Mouse (Mus musculus): ENCODE results near the gene Srcin1. TPM values are rescaled to one million over a fixed set of nuclear protein-coding genes. Genes with fewer than 3 reads are reported as not detected.
A peak's percentile ranks its signal among the peaks of the same experiment; 100 is the strongest.

Gene Srcin1
- polyA plus RNA-seq, 1 experiment from 2014 or later: 0.08 TPM

DNA sequence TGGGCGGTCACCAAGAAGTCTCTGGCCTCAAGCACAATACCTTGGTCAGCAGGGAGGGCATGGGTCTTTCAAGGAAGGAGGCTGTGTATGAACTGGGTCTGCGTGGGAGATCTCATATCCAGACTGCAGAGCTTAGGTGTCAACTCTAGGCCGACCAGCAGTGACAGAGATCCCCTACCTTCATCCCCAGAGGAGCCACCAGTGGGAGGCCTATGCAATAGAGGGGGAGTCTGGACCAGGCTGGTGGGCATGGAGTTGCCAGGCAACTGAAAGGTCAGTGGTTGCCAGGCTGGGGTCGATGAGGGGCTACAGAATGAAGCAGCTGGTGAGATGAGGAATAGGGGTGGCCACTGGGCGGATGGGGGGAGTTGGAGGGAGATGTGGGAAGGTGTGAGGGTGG is 36.4 kb downstream of the Srcin1 start:
- H3K27me3 ChIP-seq (ENCODE audit: control insufficient read depth, insufficient read depth, low read length): peaks cover 77% of the 10 kb centered on the region
- no peak overlapping the region for H3K4me3 ChIP-seq (ENCODE audit: low read length)
- no peak overlapping the region for H3K4me2 ChIP-seq (ENCODE audit: low read depth, low read length)
- ATAC-seq (replicated peaks; ENCODE audit: extremely low read depth, insufficient read depth, low FRiP score): no peak
- no peaks in the 10 kb centered on the region for H3K36me3 ChIP-seq (ENCODE audit: control insufficient read depth, insufficient read depth)
- 66% methylated on average over 5 of the region's 5 CpGs for whole genome bisulfite sequencing
- no peak overlapping the region for H3K9ac ChIP-seq (ENCODE audit: low read length)
- H3K27ac ChIP-seq (ENCODE audit: low read length): no peak overlapping the region
- no peaks in the 10 kb centered on the region for H3K9me3 ChIP-seq (replicated peaks; ENCODE audit: control insufficient read depth, low read length)
- H3K4me1 ChIP-seq (ENCODE audit: control insufficient read depth, insufficient read depth, low read length): peaks cover 13% of the 10 kb centered on the region

DNA sequence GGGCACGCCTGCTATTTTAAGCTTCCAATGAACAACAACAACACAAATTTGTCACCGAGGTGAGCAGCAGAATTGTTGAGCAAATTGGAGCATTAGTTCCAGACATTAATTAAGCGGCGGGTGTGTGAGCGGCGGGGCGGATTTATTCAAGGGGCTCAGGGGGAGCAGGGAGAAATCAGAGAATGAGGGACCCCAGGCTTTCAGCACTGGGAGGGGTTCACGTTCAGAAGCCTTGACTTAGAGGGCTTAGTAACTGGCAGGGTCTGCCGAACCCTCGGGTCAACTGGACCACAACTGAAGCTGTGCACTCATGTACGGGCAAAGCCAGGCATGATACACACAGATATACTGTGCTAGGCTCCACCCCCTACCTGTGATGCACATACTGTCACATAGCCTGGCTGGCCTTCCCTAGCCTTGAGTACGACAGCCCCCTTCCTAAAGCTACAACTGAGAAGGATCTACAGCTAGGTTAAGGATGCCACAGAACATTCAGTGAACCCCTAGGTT is 38.4 kb downstream of the Srcin1 start:
- Histone ChIP-seq H3K27ac (ENCODE audit: low read length) (no peak overlapping the region), H3K4me2 (ENCODE audit: low read depth, low read length) (peak overlapping the region; percentile 74), H3K4me1 (ENCODE audit: control insufficient read depth, insufficient read depth, low read length) (peaks cover 21% of the 10 kb centered on the region), H3K27me3 (ENCODE audit: control insufficient read depth, insufficient read depth, low read length) (peaks cover 77% of the 10 kb centered on the region), H3K36me3 (ENCODE audit: control insufficient read depth, insufficient read depth) (no peaks in the 10 kb centered on the region), H3K9me3 (replicated peaks; ENCODE audit: control insufficient read depth, low read length) (no peaks in the 10 kb centered on the region), H3K4me3 (ENCODE audit: low read length) (peak overlapping the region; percentile 49), H3K9ac (ENCODE audit: low read length) (no peak overlapping the region)
- no peak for ATAC-seq (replicated peaks; ENCODE audit: extremely low read depth, insufficient read depth, low FRiP score)
- WGBS: 40% methylated on average over 12 of the region's 12 CpGs

- H3K27me3 ChIP-seq (ENCODE audit: control insufficient read depth, insufficient read depth, low read length): peaks cover 78% of the 10 kb centered on the region
- peak overlapping the region; percentile 49 for H3K4me3 ChIP-seq (ENCODE audit: low read length)
- peak overlapping the region; percentile 74 for H3K4me2 ChIP-seq (ENCODE audit: low read depth, low read length)
- H3K9ac ChIP-seq (ENCODE audit: low read length): peak overlapping the region; percentile 59
- H3K9me3 ChIP-seq (replicated peaks; ENCODE audit: control insufficient read depth, low read length): no peaks in the 10 kb centered on the region
- ATAC-seq (replicated peaks; ENCODE audit: extremely low read depth, insufficient read depth, low FRiP score): no peak; the same call in 1 of the 2 replicates
- WGBS: under 1% methylated on average over 36 of the region's 36 CpGs
- peaks cover 25% of the 10 kb centered on the region for H3K4me1 ChIP-seq (ENCODE audit: control insufficient read depth, insufficient read depth, low read length)
- no peak overlapping the region for H3K27ac ChIP-seq (ENCODE audit: low read length)
- H3K36me3 ChIP-seq (ENCODE audit: control insufficient read depth, insufficient read depth): no peaks in the 10 kb centered on the region
Measured at GRCm38 (mm10) chr11:97536835-97537579, 39.0 kb downstream of the Srcin1 start.

DNA sequence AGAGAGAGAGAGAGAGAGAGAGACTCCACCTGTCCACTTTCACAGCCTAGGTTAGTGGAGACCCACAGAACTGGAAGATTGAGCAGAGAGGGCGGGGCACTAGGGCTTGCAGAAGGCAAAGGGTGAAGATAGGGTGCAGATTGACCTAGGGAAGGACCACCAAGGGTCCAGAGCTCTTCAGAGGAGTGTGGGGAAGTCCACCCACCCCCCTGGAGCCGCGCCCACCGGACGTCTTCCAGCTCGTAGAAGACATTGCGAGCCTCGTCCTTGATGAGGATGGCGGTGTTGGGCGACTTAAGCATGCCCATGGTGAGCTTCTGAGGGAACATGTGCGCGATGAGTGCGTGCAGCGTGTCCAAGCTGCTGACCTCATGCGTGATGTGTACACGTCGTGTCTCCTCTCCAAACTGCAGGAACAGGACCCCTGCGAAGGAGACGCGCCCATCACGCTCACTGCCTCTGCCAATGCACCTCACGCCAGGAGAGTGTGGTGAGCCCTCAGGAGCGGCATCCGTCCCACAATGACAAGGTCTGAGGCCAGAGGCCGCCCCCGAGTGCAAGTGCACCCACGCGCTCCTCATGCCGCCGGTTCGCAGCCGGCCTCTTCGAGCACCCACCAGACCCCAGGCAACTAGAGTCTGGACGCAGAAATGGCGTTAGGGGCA is 39.8 kb downstream of the Srcin1 start:
- Histone ChIP-seq H3K4me2 (ENCODE audit: low read depth, low read length) (peak overlapping the region; percentile 74), H3K9me3 (replicated peaks; ENCODE audit: control insufficient read depth, low read length) (no peaks in the 10 kb centered on the region), H3K36me3 (ENCODE audit: control insufficient read depth, insufficient read depth) (no peaks in the 10 kb centered on the region), H3K4me1 (ENCODE audit: control insufficient read depth, insufficient read depth, low read length) (peaks cover 27% of the 10 kb centered on the region), H3K27ac (ENCODE audit: low read length) (no peak overlapping the region), H3K4me3 (ENCODE audit: low read length) (peak overlapping the region; percentile 49), H3K27me3 (ENCODE audit: control insufficient read depth, insufficient read depth, low read length) (peaks cover 76% of the 10 kb centered on the region), H3K9ac (ENCODE audit: low read length) (no peak overlapping the region)
- 10% methylated on average over 35 of the region's 35 CpGs for WGBS
- no peak for ATAC-seq (replicated peaks; ENCODE audit: extremely low read depth, insufficient read depth, low FRiP score)

DNA sequence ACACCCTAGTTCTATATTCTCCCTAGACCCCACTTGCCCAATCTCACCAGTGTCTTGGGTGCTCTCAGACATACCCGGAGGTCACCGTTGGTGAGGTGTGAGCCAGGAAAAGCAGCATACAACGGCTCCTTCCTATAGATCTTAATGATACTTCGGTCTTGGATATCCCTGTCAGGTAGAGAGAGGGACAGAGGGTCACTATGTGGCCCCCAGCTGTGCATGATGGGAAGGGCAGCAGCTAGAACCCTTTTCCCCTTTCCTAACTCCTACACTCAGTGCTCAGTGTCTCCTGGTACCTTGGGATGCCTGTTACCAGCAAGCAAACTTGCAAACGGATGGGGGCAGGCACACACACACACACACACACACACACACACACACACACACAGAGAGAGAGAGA is 40.3 kb downstream of the Srcin1 start:
- no peak for ATAC-seq (replicated peaks; ENCODE audit: extremely low read depth, insufficient read depth, low FRiP score)
- WGBS: 47% methylated on average over 5 of the region's 5 CpGs
- Histone ChIP-seq H3K4me2 (ENCODE audit: low read depth, low read length) (no peak overlapping the region), H3K36me3 (ENCODE audit: control insufficient read depth, insufficient read depth) (no peaks in the 10 kb centered on the region), H3K9ac (ENCODE audit: low read length) (no peak overlapping the region), H3K9me3 (replicated peaks; ENCODE audit: control insufficient read depth, low read length) (no peaks in the 10 kb centered on the region), H3K27ac (ENCODE audit: low read length) (no peak overlapping the region), H3K4me3 (ENCODE audit: low read length) (no peak overlapping the region), H3K4me1 (ENCODE audit: control insufficient read depth, insufficient read depth, low read length) (peaks cover 27% of the 10 kb centered on the region), H3K27me3 (ENCODE audit: control insufficient read depth, insufficient read depth, low read length) (peaks cover 79% of the 10 kb centered on the region)

- no peak overlapping the region for H3K9ac ChIP-seq (ENCODE audit: low read length)
- 19% methylated on average over 5 of the region's 5 CpGs for WGBS
- peaks cover 82% of the 10 kb centered on the region for H3K27me3 ChIP-seq (ENCODE audit: control insufficient read depth, insufficient read depth, low read length)
- H3K9me3 ChIP-seq (replicated peaks; ENCODE audit: control insufficient read depth, low read length): no peaks in the 10 kb centered on the region
- H3K36me3 ChIP-seq (ENCODE audit: control insufficient read depth, insufficient read depth): no peaks in the 10 kb centered on the region
- peaks cover 27% of the 10 kb centered on the region for H3K4me1 ChIP-seq (ENCODE audit: control insufficient read depth, insufficient read depth, low read length)
- no peak for ATAC-seq (replicated peaks; ENCODE audit: extremely low read depth, insufficient read depth, low FRiP score)
- H3K4me2 ChIP-seq (ENCODE audit: low read depth, low read length): no peak overlapping the region
- no peak overlapping the region; the same call in 1 of the 2 replicates for H3K4me3 ChIP-seq (ENCODE audit: low read length)
- H3K27ac ChIP-seq (ENCODE audit: low read length): no peak overlapping the region
Measured at GRCm38 (mm10) chr11:97535308-97535630, 40.7 kb downstream of the Srcin1 start.

- H3K36me3 ChIP-seq (ENCODE audit: control insufficient read depth, insufficient read depth): no peaks in the 10 kb centered on the region
- no peak overlapping the region for H3K27ac ChIP-seq (ENCODE audit: low read length)
- H3K4me2 ChIP-seq (ENCODE audit: low read depth, low read length): peak overlapping the region; percentile 33
- no peak overlapping the region for H3K9ac ChIP-seq (ENCODE audit: low read length)
- H3K9me3 ChIP-seq (replicated peaks; ENCODE audit: control insufficient read depth, low read length): no peaks in the 10 kb centered on the region
- H3K4me1 ChIP-seq (ENCODE audit: control insufficient read depth, insufficient read depth, low read length): peaks cover 27% of the 10 kb centered on the region
- 2% methylated on average over 92 of the region's 95 CpGs for WGBS
- H3K27me3 ChIP-seq (ENCODE audit: control insufficient read depth, insufficient read depth, low read length): peaks cover 79% of the 10 kb centered on the region
- ATAC-seq (replicated peaks; ENCODE audit: extremely low read depth, insufficient read depth, low FRiP score): no peak
- H3K4me3 ChIP-seq (ENCODE audit: low read length): peak overlapping the region; percentile 25
Measured at GRCm38 (mm10) chr11:97534442-97535307, 41.3 kb downstream of the Srcin1 start.

- 15% methylated on average over 7 of the region's 7 CpGs for WGBS
- no peak overlapping the region for H3K4me2 ChIP-seq (ENCODE audit: low read depth, low read length)
- peaks cover 72% of the 10 kb centered on the region for H3K27me3 ChIP-seq (ENCODE audit: control insufficient read depth, insufficient read depth, low read length)
- peaks cover 27% of the 10 kb centered on the region for H3K4me1 ChIP-seq (ENCODE audit: control insufficient read depth, insufficient read depth, low read length)
- H3K36me3 ChIP-seq (ENCODE audit: control insufficient read depth, insufficient read depth): no peaks in the 10 kb centered on the region
- ATAC-seq (replicated peaks; ENCODE audit: extremely low read depth, insufficient read depth, low FRiP score): no peak
- H3K9me3 ChIP-seq (replicated peaks; ENCODE audit: control insufficient read depth, low read length): no peaks in the 10 kb centered on the region
- no peak overlapping the region for H3K4me3 ChIP-seq (ENCODE audit: low read length)
- H3K27ac ChIP-seq (ENCODE audit: low read length): no peak overlapping the region
- H3K9ac ChIP-seq (ENCODE audit: low read length): no peak overlapping the region
Measured at GRCm38 (mm10) chr11:97533653-97534052, 42.3 kb downstream of the Srcin1 start.
